Mouse (Mus musculus): ENCODE results near the gene Slitrk5. TPM values are rescaled to one million over a fixed set of nuclear protein-coding genes. Genes with fewer than 3 reads are reported as not detected.

Slitrk5 gene
- polyA plus RNA-seq (2014; fragmentation: Illumina TruSeq; extraction: RNeasy Lipid Tissue Mini Kit (QIAGEN cat#74804)), result 0.43 TPM

DNA sequence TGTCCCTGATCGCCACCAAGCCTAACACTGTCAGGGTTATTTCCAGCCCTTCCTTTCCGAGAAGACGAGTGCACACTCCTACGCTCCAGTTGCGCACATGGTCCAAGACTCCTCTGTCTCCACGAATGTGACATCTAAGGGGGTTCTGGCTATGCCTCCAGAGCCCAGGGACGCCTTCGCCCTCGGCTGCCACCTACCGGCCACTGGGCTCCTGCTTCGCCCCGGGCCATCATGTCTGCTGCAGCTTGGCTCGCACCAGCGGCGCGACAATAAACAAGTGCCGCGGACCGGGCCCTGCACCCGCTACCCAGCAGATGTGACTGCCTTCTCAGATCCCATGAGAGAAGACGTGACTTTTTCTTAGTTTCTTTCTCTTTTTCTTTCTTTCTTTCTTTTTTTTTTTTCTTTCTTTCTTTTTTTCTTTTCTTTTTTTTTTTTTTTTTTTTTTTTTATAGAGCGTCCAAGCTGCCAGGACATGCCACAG, at the start of gene Slitrk5:
Slitrk5 (plus strand) TSS at position 434 of the 484 bp plus-strand sequence.

